ENCODE assay signal across 31 mouse cellular contexts in the genomic region with DNA sequence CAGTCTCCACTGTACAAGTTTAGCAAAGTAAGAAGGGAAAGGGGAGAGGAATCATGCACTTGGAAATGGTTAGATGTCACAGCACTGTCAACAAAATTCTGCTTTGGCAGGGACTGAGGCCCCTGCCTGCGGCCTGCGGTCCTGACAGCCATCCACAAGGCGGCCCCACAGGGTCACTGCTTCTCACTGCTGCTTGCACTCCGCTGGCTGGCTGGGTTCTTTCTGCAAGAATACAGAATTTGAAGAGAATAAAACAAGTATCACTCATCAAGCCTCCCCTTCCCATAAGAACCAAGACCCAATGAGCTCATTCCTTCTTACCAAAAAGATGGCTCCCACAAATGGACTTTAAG. TPM values are rescaled to one million over a fixed set of nuclear protein-coding genes. Genes with fewer than 3 reads are reported as not detected.
"Had no signal": no experiment of that assay in that cellular context is flagged by ENCODE, and none has a peak within 500 bp of the region (broad histone marks: within the 10 kb centered on the region; RNA-seq: fewer than 3 reads in every experiment).

No protein-coding gene starts in this region.

- H3K27ac ChIP-seq: heart, embryonic 13.5 days; heart, embryonic 15.5 days; hindbrain, embryonic 13.5 days; hindbrain, embryonic 15.5 days; hindbrain, postnatal 0 days; kidney, embryonic 15.5 days; kidney, postnatal 0 days; limb, embryonic 13.5 days; limb, embryonic 15.5 days; liver, embryonic 12.5 days; liver, embryonic 14.5 days had no signal

- H3K4me2 ChIP-seq: heart, embryonic 13.5 days; heart, embryonic 15.5 days; hindbrain, embryonic 13.5 days; hindbrain, embryonic 15.5 days; kidney, embryonic 15.5 days; limb, embryonic 13.5 days; limb, embryonic 15.5 days; liver, embryonic 12.5 days had no signal

- H3K4me1 ChIP-seq: hindbrain, embryonic 13.5 days; hindbrain, embryonic 15.5 days; kidney, embryonic 15.5 days; limb, embryonic 13.5 days; limb, embryonic 15.5 days; liver, embryonic 12.5 days had no signal

- H3K4me3 ChIP-seq: heart, embryonic 13.5 days; heart, embryonic 15.5 days; hindbrain, embryonic 13.5 days; hindbrain, embryonic 15.5 days; kidney, embryonic 15.5 days; limb, embryonic 13.5 days; limb, embryonic 15.5 days; liver, embryonic 12.5 days had no signal

- H3K9ac ChIP-seq: forebrain, postnatal 0 days; heart, embryonic 13.5 days; heart, embryonic 15.5 days; hindbrain, embryonic 13.5 days; hindbrain, embryonic 15.5 days; kidney, embryonic 15.5 days; limb, embryonic 13.5 days; limb, embryonic 15.5 days; liver, embryonic 12.5 days; liver, embryonic 14.5 days had no signal

- DNase-seq: forebrain, postnatal 0 days; gastrocnemius, postnatal 10 days; gastrocnemius, postnatal 25 days; kidney, adult 11 months; kidney, adult 2 months; kidney, adult 9 months; kidney, postnatal 14 days; kidney, postnatal 36 days; layer of hippocampus, postnatal 36 days; left cerebral cortex, postnatal 4 days had no signal

- H3K9me3 ChIP-seq: heart, embryonic 13.5 days; heart, embryonic 15.5 days; hindbrain, embryonic 13.5 days; hindbrain, embryonic 15.5 days; kidney, embryonic 15.5 days; limb, embryonic 13.5 days; limb, embryonic 15.5 days; liver, embryonic 12.5 days had no signal

- ATAC-seq: forebrain, postnatal 0 days; hindbrain, postnatal 0 days; intestine, embryonic 16.5 days had no signal

- H3K27me3 ChIP-seq: heart, embryonic 13.5 days; heart, embryonic 15.5 days; hindbrain, embryonic 13.5 days; hindbrain, embryonic 15.5 days; kidney, embryonic 15.5 days; limb, embryonic 13.5 days; limb, embryonic 15.5 days; liver, embryonic 12.5 days had no signal

RNA-seq across cellular contexts. Expression of gene Phlda2, which starts 11.4 kb away (rescaled TPM):
- total RNA-seq: forebrain, postnatal 0 days; gastrocnemius, adult 18-20 months; gastrocnemius, postnatal 10 days; gastrocnemius, postnatal 25 days; heart, adult 18-20 months; heart, postnatal 14 days; heart, postnatal 36 days; layer of hippocampus, postnatal 14 days; layer of hippocampus, postnatal 36 days; left cerebral cortex, adult 8-10 months; left cerebral cortex, postnatal 10 days; left cerebral cortex, postnatal 25 days; left cerebral cortex, postnatal 4 days had no signal
- polyA plus RNA-seq: forebrain, postnatal 0 days; heart, postnatal 0 days had no signal

RNA-seq across cellular contexts. Expression of gene Slc22a18, which starts 40.9 kb away (rescaled TPM):
- total RNA-seq: left cerebral cortex, postnatal 4 days had no signal
